Mouse (Mus musculus) embryonic fibroblast, embryonic 13.5 days (primary cell): Measurements from ENCODE around the gene Nim1k.

Source experiments
- CTCF ChIP-seq: IDR thresholded peaks from 2 replicates; pipeline ENCODE4 v1.5.1; 2011; ENCODE audit warnings: mild to moderate bottlenecking, control low read depth, low read length, moderate library complexity, borderline replicate concordance; ENCODE audit not compliant: insufficient read depth
- POLR2A ChIP-seq: IDR thresholded peaks from 2 replicates; pipeline ENCODE4 v1.6.1; 2011; ENCODE audit warnings: low read depth, mild to moderate bottlenecking, control low read depth, low read length, moderate library complexity

GRCm38 (mm10) chr13:119681161-119681560, 74.5 kb downstream of the Nim1k start:
- TF ChIP-seq CTCF (no peak), POLR2A (no peak)
